Mouse (Mus musculus): ENCODE data around the gene Kcnh1.

Kcnh1 gene

GRCm38 (mm10) chr1:192315392-192316070 is 125.0 kb downstream of the Kcnh1 start:
- DNase-seq (ENCODE audit: low spot score in 2 of 2): no peak

DNA sequence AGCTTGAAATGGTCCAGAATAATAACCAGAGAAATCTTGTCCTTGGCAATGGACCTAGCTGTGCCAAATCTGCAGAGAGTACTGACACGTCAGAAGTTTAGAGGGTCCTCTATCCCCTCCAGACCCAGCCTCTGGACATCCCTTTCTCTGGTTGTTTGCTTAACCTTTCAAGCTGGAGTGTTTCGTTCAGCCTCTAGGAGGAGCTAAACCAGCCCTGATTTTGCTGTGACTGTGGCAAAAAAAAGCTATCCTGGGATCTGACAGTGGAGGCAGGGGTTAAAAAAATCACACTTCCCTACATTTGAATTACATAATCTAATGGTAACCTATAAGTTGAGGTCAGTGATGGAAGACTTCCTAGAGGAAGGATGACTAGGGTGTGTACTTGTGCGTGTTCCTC is 133.6 kb downstream of the Kcnh1 start:
- DNase-seq (ENCODE audit: low spot score in 2 of 2): no peak

DNA sequence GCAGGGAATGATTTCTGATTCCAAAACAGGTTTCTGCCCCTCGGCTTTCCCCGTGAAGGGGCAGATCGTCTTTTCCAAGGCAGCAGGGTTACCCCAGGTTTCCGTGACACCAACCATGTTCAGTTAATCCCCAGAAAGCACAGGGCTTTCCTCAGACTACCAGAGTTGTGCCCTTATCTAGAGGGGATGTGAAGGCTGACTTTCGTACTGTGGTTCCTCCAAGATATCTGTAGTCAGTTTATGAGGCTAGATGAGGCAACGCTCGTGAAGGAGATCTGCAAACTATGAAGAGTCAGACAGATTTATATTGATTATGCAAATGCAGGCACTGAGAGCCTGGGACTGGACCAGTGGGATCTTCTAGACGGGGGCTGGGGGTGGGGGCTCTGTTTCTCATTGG is 136.5 kb downstream of the Kcnh1 start:
- DNase-seq (ENCODE audit: low spot score in 2 of 2): no peak

DNA sequence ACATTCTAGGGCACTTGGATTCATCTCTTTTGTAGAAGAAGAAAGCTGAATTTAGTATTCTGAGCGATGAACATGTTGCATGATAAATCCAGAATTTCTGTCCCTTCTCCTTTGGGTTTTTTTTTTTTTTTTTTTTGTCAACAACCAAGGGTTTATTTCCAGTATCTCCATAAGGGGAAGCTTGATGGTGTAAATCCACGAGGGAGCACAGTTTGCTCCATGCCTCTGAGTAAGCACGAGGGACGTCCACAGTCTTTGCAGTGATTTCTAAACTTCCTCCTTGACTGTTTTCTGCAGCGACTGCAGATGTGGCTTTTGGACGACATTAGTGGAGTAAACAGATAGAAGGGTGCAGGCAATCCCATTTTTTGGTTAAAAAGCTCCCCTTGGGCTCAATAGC is 140.6 kb downstream of the Kcnh1 start:
- no peak for DNase-seq (ENCODE audit: low spot score in 2 of 2)

DNA sequence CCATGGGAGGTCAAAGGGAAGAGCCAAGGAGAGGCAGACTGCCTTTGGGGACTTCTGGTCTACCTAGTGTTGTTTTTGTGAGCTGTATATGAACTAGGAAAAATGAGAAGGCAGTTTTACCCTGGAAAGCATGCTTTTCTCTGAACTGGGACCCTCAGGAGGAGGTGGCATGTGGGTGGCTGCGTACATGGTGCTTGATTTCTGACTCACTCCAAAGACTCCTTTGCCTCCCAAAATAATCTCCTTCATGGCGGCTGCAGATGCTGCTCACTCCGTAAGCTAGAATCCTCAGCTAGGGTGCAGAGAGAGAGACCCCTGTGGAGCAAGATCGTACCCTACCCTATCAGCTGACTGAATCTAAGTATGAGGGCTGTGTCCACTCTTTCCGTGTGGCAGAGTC is 145.5 kb downstream of the Kcnh1 start:
- no peak for DNase-seq (ENCODE audit: low spot score in 2 of 2)

DNA sequence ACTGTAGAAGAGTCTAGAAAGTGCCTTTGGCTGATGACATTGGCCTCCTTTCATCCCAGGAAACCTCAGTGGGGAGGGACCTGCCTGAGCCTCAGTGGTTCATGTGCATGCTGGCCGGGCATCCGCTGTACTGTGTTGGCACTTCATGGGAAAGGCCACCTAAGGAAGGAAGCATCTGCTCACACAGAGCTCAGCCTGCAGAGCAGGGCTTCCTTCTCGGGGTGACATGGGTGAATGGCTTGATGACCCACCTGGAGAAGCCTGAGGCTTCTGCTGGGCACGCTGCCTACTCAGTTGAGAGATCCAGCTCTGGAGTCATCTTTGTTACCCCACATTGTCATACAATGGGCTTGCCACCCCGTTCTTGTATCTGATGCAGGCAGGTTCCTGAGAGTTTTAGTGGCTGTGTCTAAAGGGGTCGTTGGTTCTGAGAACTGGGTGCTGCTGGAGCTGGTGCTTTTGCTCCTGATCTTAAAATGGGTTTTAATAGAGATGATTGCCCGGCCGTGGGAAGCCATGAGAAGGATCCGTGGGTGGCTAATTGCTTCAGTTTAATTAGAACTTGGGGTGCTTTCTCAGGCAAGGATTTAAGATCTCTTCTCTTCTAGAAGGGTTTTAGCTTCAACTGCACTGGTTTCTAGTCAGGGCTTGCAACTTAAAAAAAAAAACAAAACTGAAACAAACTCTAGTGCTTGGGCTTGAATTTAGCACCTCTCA is 148.9 kb downstream of the Kcnh1 start:
- DNase-seq (ENCODE audit: low spot score in 2 of 2): no peak

DNA sequence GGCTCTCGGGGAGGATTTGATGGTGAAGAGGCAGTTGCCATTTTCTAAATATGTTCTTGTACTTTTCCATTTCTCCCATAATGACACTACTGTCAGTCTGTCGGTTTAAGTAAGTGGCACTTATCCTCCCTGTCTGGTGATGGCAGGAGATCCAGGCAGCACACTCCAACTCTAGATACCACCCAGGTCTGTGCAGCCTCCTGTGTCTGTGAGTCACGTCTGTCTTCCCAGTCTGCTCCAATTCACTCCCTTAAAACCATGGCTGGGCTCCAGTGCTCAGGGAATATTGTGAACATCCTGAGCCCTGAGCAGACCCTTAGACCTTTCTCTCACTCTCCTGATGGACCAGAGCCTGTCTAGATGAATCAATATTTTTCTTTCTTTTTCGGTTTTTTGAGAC is 151.2 kb downstream of the Kcnh1 start:
- DNase-seq (ENCODE audit: low spot score in 2 of 2): no peak

- DNase-seq (ENCODE audit: low spot score in 2 of 2): no peak
Observed at GRCm38 (mm10) chr1:192343996-192344395, 153.4 kb downstream of the Kcnh1 start.

- DNase-seq (ENCODE audit: low spot score in 2 of 2): no peak
Observed at GRCm38 (mm10) chr1:192347327-192347726, 156.8 kb downstream of the Kcnh1 start.

DNA sequence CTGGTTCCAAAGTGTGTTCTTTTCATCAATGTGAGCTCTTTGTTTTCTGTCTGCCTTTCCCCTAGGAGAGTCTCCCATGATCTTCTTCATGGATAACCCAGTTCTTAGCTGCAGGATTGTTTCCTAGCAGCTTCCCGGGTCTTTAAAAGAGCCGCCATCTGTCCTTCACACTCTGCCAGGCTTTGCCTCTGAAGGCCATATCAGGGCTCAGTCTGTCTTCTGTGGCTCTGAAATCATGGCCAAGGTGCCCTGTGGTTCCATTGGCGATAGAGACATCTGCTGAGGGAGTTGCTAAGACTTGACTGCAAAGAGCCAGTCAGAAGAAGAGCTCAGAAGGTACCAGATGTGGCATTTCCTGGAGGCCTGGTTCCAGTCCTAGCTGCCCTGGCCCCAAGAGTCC is 165.7 kb downstream of the Kcnh1 start:
- DNase-seq (ENCODE audit: low spot score in 2 of 2): no peak

- DNase-seq (ENCODE audit: low spot score in 2 of 2): no peak
Observed at GRCm38 (mm10) chr1:192359212-192359611, 168.6 kb downstream of the Kcnh1 start.

DNA sequence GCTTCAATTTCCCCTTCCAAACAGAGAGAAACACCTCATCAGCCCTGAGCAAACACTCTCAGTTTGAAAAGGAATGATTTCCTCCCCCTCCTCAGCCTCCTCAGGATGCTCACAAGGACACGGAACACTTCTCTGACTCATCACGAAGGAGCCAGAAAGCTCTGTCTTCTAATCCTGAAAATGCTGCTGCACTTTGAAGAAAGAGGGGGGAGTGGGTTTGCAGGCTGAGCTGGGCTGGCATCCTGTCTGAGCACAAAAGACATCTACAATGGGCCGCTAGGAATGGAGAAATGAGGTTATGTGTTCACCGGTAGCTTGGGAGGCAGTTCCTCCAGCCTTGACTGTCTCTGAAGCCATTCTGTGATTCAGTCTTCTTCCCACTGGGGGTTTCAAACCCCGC is 177.8 kb downstream of the Kcnh1 start:
- no peak for DNase-seq (ENCODE audit: low spot score in 2 of 2)

DNA sequence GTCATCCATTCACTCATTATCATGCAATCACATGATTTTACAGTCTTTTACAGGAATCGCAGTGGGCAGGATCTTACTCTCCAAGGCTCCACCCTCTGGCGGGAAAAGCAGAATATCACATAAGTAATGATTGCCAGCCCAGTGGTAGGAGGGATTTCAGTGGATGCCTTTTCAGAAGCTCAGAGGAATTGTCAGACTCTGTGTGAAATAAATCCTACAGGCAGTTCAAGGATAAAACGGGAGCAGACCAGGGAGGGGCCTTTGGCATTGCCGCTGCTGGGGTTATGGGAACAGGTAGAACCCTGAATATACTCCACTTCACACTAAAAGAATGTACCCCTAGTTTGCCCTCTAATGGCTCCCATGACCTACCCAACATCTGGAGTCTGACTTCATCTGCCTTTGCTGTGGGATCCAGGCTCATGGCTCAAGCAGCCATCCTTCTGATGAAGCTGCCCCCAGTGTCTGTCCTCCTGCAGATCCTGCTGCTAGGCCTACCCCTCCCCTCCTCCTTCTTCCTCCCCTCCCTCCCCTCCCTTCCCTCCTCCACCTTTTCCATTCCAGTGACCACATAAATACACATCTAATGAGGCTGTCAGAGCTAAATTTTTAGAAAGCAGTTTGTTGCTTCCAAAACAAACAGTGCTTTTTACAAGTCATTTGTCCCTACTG is 181.5 kb downstream of the Kcnh1 start:
- DNase-seq (ENCODE audit: low spot score in 2 of 2): no peak

DNA sequence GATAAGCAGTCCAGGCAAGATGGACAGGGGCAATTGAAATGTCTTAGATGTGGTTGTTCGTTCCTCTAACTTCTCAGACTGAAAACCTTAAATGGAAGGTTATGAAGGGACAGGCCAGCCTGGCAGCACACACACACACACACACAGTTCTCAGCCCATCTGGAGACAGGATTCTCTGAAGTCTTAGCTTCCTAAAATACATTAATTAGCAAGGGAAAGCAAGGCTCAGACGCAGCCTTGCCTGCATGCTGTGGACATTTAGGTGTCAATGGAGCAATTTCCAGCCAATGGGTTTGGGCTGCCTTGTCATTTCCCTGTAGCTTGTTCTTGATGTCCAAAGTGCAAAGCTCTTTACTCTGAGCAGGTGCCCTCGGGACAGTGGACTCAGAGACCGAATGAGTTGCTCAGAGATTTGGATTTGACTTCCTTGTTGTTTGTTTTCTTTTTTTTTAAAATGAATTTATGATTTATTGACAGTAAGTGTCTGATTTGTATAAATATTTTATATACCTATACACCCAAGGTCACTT is 188.0 kb downstream of the Kcnh1 start:
- DNase-seq (ENCODE audit: low spot score in 2 of 2): no peak

DNA sequence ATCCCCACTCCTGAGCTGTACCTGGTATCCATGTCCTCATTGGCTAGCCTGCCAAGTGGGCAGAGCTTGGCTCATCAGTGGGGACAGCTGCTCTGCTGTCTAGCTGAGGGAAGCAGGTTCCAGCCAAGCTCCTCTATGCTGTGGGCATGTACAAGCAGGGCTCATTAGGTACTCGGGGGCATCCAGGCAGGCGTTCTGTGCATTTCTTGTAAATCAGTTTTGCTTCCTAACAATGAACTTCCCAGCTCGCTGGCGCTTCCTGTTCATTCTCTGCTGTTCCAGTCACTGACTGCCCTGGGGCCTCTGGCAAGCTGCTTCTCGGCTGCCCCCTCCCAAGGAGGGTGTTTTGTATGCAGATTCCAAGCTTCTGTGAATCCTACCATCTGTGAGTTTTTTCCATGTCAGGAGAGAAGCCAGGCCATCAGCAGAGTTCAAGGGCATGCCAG is 190.0 kb downstream of the Kcnh1 start:
- no peak for DNase-seq (ENCODE audit: low spot score in 2 of 2)

- DNase-seq (ENCODE audit: low spot score in 2 of 2): no peak
Observed at GRCm38 (mm10) chr1:192387624-192388023, 197.1 kb downstream of the Kcnh1 start.

- no peak for DNase-seq (ENCODE audit: low spot score in 2 of 2)
Observed at GRCm38 (mm10) chr1:192391041-192391440, 200.5 kb downstream of the Kcnh1 start.

DNA sequence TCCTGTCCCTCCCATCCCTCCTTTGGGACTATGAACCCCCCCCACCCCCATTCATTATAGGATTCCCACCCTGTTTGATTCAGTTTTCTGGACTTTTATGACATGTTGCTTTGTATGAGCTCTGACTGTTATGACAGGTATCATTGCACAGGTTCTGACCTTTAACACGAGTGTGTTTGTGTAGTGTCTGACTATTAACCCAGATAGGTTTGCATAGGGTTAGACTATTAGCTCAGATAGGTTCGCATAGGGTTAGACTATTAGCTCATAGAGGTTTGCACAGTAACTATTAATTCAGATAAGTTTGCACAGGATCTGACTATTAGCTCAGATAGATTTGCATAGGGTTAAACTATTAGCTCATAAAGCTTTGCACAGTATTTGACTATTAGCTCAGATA is 201.7 kb downstream of the Kcnh1 start:
- no peak for DNase-seq (ENCODE audit: low spot score in 2 of 2)

DNA sequence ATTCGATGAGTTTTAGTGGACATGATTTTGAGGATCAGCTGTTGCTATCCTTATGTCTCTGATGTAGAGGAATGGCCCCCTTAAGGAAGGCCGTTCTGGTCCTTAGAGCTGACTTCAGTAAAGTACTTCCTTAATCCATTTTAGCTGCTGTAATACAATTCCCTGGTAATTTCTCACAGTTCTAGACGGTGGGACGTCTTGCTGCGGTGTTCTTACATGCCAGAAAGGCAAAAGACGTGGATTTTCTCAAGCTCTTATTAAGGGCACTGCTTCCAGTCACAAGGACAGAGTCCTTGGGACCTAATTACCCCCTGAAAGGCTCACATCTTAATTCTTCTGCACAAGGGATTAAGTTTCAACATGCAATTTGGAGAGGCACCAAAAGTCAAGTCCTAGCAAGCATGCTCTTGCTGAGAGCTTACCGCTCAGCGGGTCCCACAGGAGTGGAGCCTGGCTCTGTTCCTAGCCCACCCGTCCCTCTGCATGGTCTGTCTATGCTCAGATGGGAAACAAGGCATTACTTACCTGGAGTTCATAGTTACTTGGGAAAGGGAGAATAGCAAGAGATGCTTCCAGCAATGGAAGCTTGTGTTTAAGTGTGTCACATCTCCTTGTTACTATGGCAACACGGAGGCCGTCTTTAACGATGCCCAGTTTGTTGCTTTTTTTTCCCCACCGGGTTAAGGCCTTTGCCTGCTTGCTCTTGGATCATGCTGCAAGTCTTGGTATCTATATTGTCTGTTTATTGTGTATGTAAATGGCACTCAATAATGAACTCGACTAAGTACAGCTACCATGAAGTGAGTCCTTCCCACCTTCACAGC is 209.3 kb downstream of the Kcnh1 start:
- no peak for DNase-seq (ENCODE audit: low spot score in 2 of 2)

DNA sequence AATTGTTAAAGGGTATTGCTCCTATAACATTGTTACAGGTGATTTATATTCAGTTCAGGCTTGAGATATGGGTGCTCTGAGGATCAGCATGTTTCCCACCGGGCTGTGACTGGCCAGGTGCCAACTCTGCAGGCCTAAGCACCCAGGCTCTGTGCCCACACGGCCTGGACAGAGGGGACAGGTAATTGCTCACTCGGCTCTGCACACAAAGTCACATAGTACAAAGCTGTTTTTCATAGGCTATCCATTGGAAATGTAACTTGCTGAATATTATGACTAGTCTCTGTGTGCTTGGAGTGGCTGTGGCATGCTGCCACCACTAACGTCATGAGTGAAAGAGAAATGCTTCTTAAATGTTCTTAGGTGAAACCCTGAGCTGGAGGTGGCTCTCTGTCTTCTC is 210.4 kb downstream of the Kcnh1 start:
- DNase-seq (ENCODE audit: low spot score in 2 of 2): no peak

GRCm38 (mm10) chr1:192402911-192403704 is 212.5 kb downstream of the Kcnh1 start:
- DNase-seq (ENCODE audit: low spot score in 2 of 2): no peak

Data from heart, adult 9 months (tissue).